Mouse (Mus musculus): ENCODE data around the gene Kif3c. TPM values are rescaled to one million over a fixed set of nuclear protein-coding genes. Genes with fewer than 3 reads are reported as not detected.

Gene Kif3c
- polyA plus RNA-seq, 1 experiment from 2014 or later, result 64.2 TPM

- Histone ChIP-seq H3K27ac (no peak overlapping the region), H3K27me3 (no peaks in the 10 kb centered on the region), H3K4me1 (no peaks in the 10 kb centered on the region), H3K9ac (no peak overlapping the region), H3K9me3 (replicated peaks) (no peaks in the 10 kb centered on the region), H3K4me2 (no peak overlapping the region), H3K36me3 (ENCODE audit: poor library complexity, severe bottlenecking) (peaks cover 34% of the 10 kb centered on the region), H3K4me3 (no peak overlapping the region)
- ATAC-seq, result no peak
- WGBS, result 84% methylated on average over 3 of the region's 3 CpGs
Measured at GRCm38 (mm10) chr12:3453554-3453953, 88.6 kb downstream of the Kif3c start.

Other genes with a start within 250 kb of the Kif3c start
- 103 and 106 TPM in 2 replicates for gene Rab10, start 55.2 kb upstream of the Kif3c start, polyA plus RNA-seq (2015; fragmentation: Nextera tagmentation; extraction: Ambion mirVana)
- gene Asxl2, start 61.7 kb downstream of the Kif3c start, polyA plus RNA-seq (2015; fragmentation: Nextera tagmentation; extraction: Ambion mirVana), result 17.0 and 18.1 TPM in 2 replicates
- 29.8 and 32.3 TPM in 2 replicates for gene Dtnb, start 207.2 kb downstream of the Kif3c start, polyA plus RNA-seq (2015; fragmentation: Nextera tagmentation; extraction: Ambion mirVana)